Mouse (Mus musculus): ENCODE results near the gene Mzf1. TPM values are rescaled to one million over a fixed set of nuclear protein-coding genes. Genes with fewer than 3 reads are reported as not detected.

Mzf1 gene
- polyA plus RNA-seq, 1 experiment from 2014 or later: 0.45 TPM

DNA sequence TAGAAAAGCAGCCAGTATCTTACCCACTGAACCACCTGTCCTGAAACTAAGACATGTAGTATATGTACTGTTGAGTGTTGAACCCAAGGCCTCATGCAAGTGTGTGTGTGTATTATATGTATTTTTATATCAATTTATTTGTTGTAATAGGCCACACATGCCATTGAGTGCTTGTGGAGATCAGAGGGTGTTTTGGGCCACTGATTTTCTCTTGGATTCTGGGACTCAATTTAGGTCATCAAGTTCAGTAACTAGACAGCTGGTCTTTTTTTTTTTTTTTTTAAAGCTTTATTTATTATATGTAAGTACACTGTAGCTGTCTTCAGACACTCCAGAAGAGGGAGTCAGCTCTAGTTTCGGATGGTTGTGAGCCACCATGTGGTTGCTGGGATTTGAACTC lies 39.3 kb downstream of the Mzf1 start:
- Histone ChIP-seq H3K4me3 (replicated peaks) (no peak overlapping the region), H3K27ac (no peak overlapping the region), H3K27me3 (no peaks in the 10 kb centered on the region), H3K4me1 (replicated peaks) (peaks cover 40% of the 10 kb centered on the region), H3K36me3 (no peaks in the 10 kb centered on the region), H3K9me3 (replicated peaks) (no peaks in the 10 kb centered on the region), H3K9ac (no peak overlapping the region), H3K4me2 (no peak overlapping the region)
- ATAC-seq (ENCODE audit: low read depth): no peak
- 69% methylated on average over 1 of the region's 1 CpGs for WGBS (ENCODE audit: insufficient replicate concordance)
- DNase-seq: no peak

DNA sequence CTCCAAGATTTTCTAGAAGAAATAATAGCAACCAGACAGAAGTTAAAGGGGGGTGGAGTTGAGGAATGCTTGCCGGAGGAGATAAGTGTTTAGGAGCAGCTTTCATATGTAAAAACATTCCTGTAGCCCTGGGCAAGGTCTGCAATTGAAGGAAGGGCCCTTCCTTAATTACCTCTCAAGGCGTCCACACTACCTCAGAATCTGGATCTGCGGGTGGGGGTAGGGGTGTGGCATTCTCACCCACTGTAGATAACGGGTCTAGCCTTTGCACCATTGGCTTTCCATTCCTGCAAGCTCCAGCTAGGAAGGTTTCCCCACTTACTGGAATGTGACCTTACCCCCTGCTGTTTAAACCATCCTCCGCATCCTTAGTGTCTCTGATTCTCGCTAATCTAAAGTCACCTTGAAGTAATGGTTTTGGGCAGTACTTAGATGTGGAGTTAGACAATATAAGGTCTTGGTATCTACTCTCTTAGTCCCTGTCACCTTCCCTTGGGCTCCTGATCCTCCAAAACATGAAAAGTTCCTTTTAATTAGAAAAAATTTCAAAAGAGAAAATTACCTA lies 40.2 kb downstream of the Mzf1 start:
- H3K36me3 ChIP-seq: no peaks in the 10 kb centered on the region
- H3K27me3 ChIP-seq: no peaks in the 10 kb centered on the region
- no peak overlapping the region for H3K27ac ChIP-seq
- H3K4me3 ChIP-seq (replicated peaks): no peak overlapping the region
- no peaks in the 10 kb centered on the region for H3K9me3 ChIP-seq (replicated peaks)
- ATAC-seq (ENCODE audit: low read depth): no peak
- no peak overlapping the region for H3K4me2 ChIP-seq
- H3K9ac ChIP-seq: no peak overlapping the region
- 43% methylated on average over 6 of the region's 6 CpGs for WGBS (ENCODE audit: insufficient replicate concordance)
- peaks cover 41% of the 10 kb centered on the region for H3K4me1 ChIP-seq (replicated peaks)
- no peak for DNase-seq

DNA sequence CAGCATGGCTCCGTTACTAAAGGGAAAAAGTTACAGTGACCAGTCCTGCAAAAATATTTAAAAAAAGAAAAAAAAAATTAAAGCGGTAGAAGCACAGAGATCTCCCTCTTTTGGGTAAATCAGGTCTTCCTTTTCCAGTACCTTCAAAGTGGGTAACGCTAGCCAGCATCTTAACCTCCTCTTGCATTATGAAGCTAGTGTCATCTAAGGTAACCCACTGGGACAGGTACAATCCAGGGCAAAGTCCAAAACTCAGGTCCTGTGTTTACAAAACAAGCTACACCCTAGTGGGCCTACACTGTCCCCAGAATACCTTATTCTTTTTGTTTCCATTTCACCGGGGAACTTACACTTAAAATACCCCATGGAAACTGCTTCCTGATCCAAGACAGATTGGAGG lies 40.9 kb downstream of the Mzf1 start:
- H3K9me3 ChIP-seq (replicated peaks): no peaks in the 10 kb centered on the region
- H3K4me3 ChIP-seq (replicated peaks): no peak overlapping the region
- H3K4me2 ChIP-seq: no peak overlapping the region
- no peaks in the 10 kb centered on the region for H3K36me3 ChIP-seq
- ATAC-seq (ENCODE audit: low read depth): no peak
- peaks cover 45% of the 10 kb centered on the region for H3K4me1 ChIP-seq (replicated peaks)
- H3K27me3 ChIP-seq: no peaks in the 10 kb centered on the region
- H3K9ac ChIP-seq: 0 out of 2 replicates have a peak overlapping the region, but pooled peaks have one; percentile 0
- DNase-seq: no peak
- no peak overlapping the region for H3K27ac ChIP-seq
- 65% methylated on average over 4 of the region's 4 CpGs for WGBS (ENCODE audit: insufficient replicate concordance)

DNA sequence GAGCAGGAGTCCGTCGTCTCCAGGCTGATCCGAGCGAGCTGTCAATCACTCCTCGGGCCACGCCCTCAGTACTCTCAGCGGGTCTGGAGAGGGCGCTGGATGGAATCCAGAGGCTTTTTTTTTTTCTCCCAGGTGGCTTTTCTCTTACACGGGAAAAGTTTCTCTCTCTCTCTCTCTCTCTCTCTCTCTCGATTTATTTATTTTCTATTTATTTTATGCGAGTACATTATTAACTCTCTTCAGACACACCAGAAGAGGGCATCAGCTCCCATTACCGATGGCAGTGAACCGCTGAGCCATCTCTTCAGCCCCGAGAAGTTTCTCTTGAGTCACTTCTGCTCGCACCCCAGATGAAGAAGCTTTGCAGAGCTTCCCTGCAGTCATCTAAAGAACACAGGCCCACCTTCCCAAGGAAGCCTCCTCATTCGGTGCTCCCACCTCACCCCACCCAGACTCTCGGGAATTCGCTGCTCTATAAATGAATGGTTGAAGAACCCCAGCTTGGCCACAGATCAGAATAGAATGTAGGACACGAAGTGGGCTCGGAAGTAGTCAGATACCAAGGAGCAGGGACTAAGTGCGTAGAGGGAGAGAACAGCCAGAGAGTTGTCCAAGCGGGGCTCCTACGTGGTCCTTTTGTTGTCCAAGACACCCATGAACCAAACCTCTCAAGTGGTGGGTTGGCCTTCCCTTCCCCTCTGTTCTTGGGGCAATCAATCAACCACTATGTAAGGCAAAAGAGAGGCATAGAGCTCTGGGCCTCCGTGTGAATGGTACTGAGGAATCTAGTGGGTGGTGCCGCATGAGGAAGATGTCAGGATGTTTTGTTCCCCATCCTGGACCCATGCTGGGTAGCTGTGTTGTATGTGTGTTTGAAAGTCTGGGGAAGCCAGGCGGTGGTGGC lies 44.3 kb downstream of the Mzf1 start, which contains the start of gene Zbtb45:
Gene Zbtb45, minus strand, starts transcription at position 30 of the 904 bp plus-strand sequence.
- peak; percentile 89; the same call in 1 of the 2 replicates for ATAC-seq (ENCODE audit: low read depth)
- Histone ChIP-seq H3K9me3 (replicated peaks) (no peaks in the 10 kb centered on the region), H3K4me3 (replicated peaks) (peak within 1 kb of the TSS; percentile 69), H3K27me3 (no peaks in the 10 kb centered on the region), H3K4me1 (replicated peaks) (peaks cover 41% of the 10 kb centered on the region), H3K27ac (peak within 1 kb of the TSS; percentile 91), H3K4me2 (peak within 1 kb of the TSS; percentile 85), H3K36me3 (peaks cover 31% of the 10 kb centered on the region), H3K9ac (peak within 1 kb of the TSS; percentile 83)
- WGBS (ENCODE audit: insufficient replicate concordance): 16% methylated on average over 26 of the region's 26 CpGs
- DNase-seq: no peak

DNA sequence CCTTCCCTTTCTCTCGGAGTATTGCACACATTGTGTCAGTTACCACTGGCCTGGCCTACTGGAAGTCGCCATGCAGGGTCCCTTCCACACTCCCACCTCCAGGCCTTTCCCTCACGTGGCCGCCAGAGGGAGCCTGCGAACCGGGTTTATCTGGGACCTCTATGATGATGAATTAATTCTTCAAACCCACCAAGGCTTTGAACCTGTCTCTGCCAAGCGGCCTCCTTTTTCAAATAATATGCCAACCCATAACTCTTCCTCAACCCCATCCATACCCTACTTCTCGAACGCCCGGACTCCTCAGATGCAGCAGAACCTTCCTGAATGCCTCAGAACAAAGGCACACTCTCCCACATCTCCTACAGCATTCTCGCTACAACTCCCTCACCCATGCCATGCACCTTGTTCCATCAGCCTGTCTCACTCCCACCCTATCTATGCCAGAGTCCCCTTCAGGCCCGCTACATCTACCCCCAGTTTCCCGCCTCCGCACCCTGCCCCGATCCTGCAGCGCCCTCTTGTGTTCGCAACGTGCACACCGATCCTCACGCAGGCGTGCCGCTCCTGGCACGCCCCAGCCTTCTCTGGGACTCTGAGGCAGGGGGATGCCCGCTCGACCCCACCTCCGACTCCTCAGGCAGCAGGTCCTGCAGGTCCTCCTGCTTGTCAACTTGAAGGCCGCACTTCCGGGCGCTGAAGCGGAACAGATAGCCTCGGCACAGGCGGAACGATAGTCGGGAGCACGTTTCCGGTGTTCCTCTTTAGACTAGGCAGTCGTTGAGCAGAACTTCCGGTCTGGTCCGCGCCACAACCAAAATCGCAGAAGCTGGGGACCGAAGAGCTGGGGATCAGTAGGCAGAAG lies 45.2 kb downstream of the Mzf1 start:
- WGBS (ENCODE audit: insufficient replicate concordance): under 1% methylated on average over 42 of the region's 42 CpGs
- H3K36me3 ChIP-seq: peaks cover 39% of the 10 kb centered on the region
- H3K9ac ChIP-seq: peak overlapping the region; percentile 83
- ATAC-seq (ENCODE audit: low read depth): peak; percentile 85
- peaks cover 33% of the 10 kb centered on the region for H3K4me1 ChIP-seq (replicated peaks)
- peak overlapping the region; percentile 91 for H3K27ac ChIP-seq
- peak overlapping the region; percentile 85 for H3K4me2 ChIP-seq
- no peaks in the 10 kb centered on the region for H3K27me3 ChIP-seq
- H3K9me3 ChIP-seq (replicated peaks): no peaks in the 10 kb centered on the region
- DNase-seq: peak; percentile 87
- H3K4me3 ChIP-seq (replicated peaks): peak overlapping the region; percentile 69

DNA sequence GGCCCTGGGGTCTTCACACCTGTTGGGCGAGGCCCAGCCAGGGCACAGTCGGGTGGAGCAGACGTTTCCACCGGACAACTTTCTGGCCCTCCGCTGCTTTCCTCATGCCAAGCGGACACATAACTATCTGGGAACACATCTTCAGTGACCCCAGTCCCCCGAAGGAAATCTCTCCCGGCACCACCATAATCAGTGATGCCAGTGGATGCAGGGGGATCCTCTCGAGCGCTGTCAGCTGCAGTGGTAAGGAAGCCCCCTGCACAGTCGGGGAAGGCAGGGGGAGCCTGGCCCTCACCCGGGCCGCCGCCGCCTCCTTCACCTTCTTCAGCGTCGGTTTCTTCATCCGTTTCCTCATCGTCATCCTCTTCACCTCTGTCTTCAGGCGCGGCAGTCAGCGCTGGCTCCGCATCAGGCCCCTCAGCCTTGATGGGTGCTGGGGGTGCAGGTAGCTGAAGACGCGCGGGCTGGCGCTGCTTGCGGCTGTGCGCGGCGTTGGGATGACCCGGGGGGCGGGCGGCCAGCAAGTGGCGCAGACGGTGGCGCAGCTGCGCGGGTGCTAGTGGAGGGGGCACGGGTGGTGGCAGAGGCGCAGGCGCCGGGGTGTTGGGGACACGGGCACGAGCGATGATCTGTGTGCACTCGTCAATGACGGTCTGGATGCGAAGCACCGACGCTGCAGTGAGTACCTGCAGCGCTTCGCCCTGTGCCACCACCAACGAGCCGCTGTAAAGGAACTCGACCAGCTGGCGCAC lies 47.0 kb downstream of the Mzf1 start:
- DNase-seq (no peak), ATAC-seq (ENCODE audit: low read depth) (no peak)
- no peak overlapping the region for H3K4me3 ChIP-seq (replicated peaks)
- no peaks in the 10 kb centered on the region for H3K9me3 ChIP-seq (replicated peaks)
- H3K27me3 ChIP-seq: no peaks in the 10 kb centered on the region
- peaks cover 22% of the 10 kb centered on the region for H3K4me1 ChIP-seq (replicated peaks)
- WGBS (ENCODE audit: insufficient replicate concordance): 80% methylated on average over 57 of the region's 57 CpGs
- H3K36me3 ChIP-seq: peaks cover 42% of the 10 kb centered on the region
- H3K27ac ChIP-seq: no peak overlapping the region
- H3K4me2 ChIP-seq: no peak overlapping the region
- no peak overlapping the region for H3K9ac ChIP-seq

DNA sequence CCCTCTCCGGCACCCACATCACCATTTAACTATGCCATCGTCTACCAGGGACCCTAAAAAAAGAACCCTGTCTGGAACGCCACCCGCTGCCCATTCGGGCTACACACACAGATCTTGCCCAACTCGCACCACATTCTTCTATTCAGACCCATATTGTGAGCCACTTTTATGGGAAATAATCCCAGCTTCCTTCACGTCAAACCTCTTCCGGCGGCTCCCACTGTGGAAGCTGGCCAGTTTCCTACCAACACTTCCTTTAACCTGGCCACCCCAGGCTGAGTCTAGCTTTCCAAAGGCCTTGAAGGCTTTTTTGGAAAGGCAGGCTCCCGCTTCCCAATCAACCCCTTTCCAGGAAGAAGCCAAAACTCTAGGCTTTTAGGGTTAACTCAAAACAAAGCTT lies 48.0 kb downstream of the Mzf1 start:
- H3K4me2 ChIP-seq: no peak overlapping the region
- 90% methylated on average over 10 of the region's 10 CpGs for WGBS (ENCODE audit: insufficient replicate concordance)
- DNase-seq (no peak), ATAC-seq (ENCODE audit: low read depth) (no peak)
- peaks cover 42% of the 10 kb centered on the region for H3K36me3 ChIP-seq
- H3K4me3 ChIP-seq (replicated peaks): no peak overlapping the region
- H3K4me1 ChIP-seq (replicated peaks): peaks cover 22% of the 10 kb centered on the region
- H3K27me3 ChIP-seq: no peaks in the 10 kb centered on the region
- no peak overlapping the region for H3K27ac ChIP-seq
- no peak overlapping the region for H3K9ac ChIP-seq
- no peaks in the 10 kb centered on the region for H3K9me3 ChIP-seq (replicated peaks)

DNA sequence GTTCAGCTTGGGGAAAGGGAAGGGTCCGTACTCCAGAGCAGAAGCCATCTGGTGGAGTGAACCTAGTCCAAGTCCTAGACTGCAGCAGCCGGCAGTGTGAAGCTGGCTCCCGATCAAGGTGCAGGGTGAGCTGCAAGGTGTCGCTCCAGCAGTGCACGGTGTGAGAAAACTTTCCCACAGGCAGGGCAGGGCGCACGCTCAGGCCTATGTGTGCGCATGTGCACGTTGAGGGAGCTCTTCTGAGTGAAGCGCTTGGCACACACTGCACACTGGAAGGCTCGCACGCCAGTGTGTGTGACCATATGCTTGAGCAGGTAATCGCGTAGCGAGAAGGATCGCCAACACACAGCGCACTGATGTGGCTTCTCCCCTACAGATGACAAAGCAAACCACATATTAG lies 48.6 kb downstream of the Mzf1 start:
- H3K4me2 ChIP-seq: no peak overlapping the region
- DNase-seq: no peak
- no peak overlapping the region; the same call in 1 of the 2 replicates for H3K9ac ChIP-seq
- H3K9me3 ChIP-seq (replicated peaks): no peaks in the 10 kb centered on the region
- no peak overlapping the region for H3K4me3 ChIP-seq (replicated peaks)
- peaks cover 21% of the 10 kb centered on the region for H3K4me1 ChIP-seq (replicated peaks)
- peaks cover 42% of the 10 kb centered on the region for H3K36me3 ChIP-seq
- WGBS (ENCODE audit: insufficient replicate concordance): 87% methylated on average over 17 of the region's 17 CpGs
- no peaks in the 10 kb centered on the region for H3K27me3 ChIP-seq
- H3K27ac ChIP-seq: no peak overlapping the region
- no peak for ATAC-seq (ENCODE audit: low read depth)

DNA sequence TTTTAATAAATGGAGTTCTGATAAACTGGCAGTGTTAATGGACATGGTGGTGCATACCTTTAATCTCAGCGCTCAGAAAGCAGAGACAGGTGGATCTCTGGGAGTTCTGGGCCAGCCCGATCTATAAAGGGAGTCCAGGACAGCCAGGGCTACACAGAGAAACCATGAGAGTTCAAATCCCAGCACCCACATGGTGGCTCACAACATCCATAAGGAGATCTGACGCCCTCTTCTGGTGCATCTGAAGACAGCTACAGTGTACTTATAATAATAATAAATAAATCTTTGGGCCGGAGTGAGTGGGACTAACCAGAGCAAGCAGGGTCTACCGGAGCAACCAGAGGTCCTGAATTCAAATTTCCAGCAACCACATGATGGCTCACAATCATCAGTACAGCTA lies 51.2 kb downstream of the Mzf1 start:
- Histone ChIP-seq H3K9me3 (replicated peaks) (no peaks in the 10 kb centered on the region), H3K4me3 (replicated peaks) (no peak overlapping the region), H3K4me1 (replicated peaks) (peaks cover 6% of the 10 kb centered on the region), H3K4me2 (no peak overlapping the region), H3K27me3 (no peaks in the 10 kb centered on the region), H3K27ac (no peak overlapping the region), H3K36me3 (peaks cover 42% of the 10 kb centered on the region), H3K9ac (no peak overlapping the region)
- WGBS (ENCODE audit: insufficient replicate concordance): 69% methylated on average over 5 of the region's 5 CpGs
- ATAC-seq (ENCODE audit: low read depth) (no peak), DNase-seq (no peak)

DNA sequence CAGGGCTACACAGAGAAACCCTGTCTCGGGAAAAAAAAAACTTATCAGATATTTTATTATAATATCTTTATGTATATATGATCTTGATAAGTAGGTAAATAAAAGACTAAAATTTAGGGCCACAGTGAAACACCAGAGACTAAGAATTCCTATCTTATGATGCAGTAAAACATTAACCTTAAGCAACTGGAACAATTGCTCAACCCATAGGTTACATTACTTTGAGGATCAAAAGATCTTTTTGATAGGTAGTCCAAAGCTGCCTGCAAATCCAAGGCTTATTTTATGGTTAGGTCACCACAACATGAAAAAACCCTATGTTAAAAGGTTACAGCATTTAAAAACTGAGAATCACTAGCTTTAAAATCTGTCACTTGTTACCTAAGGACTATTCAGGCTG lies 53.0 kb downstream of the Mzf1 start:
- H3K9ac ChIP-seq: no peak overlapping the region
- no peaks in the 10 kb centered on the region for H3K27me3 ChIP-seq
- peaks cover 6% of the 10 kb centered on the region for H3K4me1 ChIP-seq (replicated peaks)
- H3K27ac ChIP-seq: no peak overlapping the region
- H3K4me2 ChIP-seq: no peak overlapping the region
- WGBS (ENCODE audit: insufficient replicate concordance): 32% methylated on average over 1 of the region's 1 CpGs
- peaks cover 24% of the 10 kb centered on the region for H3K36me3 ChIP-seq
- no peak for ATAC-seq (ENCODE audit: low read depth)
- H3K9me3 ChIP-seq (replicated peaks): no peaks in the 10 kb centered on the region
- no peak overlapping the region for H3K4me3 ChIP-seq (replicated peaks)
- DNase-seq: no peak
